Mouse (Mus musculus) myocyte (in vitro differentiated cells): ENCODE results near the gene Timp4. TPM values are rescaled to one million over a fixed set of nuclear protein-coding genes. Genes with fewer than 3 reads are reported as not detected.

ENCODE experiments used
- H3K27me3 ChIP-seq: one replicate; pipeline ENCODE4 v1.6.1; 2011; ENCODE audit not compliant: control insufficient read depth, insufficient read depth, insufficient read length
- H3K36me3 ChIP-seq: one replicate; pipeline ENCODE4 v1.6.1; 2011; ENCODE audit not compliant: control insufficient read depth, insufficient read depth
- H3K4me2 ChIP-seq: one replicate; pipeline ENCODE4 v1.6.1; 2011; ENCODE audit warnings: low read depth, control low read depth
- H3K4me3 ChIP-seq: one replicate; pipeline ENCODE4 v1.5.1; 2011; ENCODE audit warnings: mild to moderate bottlenecking, control low read depth, moderate library complexity
- H3K79me2 ChIP-seq: one replicate; pipeline ENCODE4 v1.6.1; 2011; ENCODE audit not compliant: control insufficient read depth, insufficient read depth
- H3ac ChIP-seq: one replicate; pipeline ENCODE4 v1.6.1; 2011; ENCODE audit not compliant: control insufficient read depth, insufficient read length
- CEBPB ChIP-seq: IDR thresholded peaks from 2 replicates; pipeline ENCODE4 v1.6.1; 2011; ENCODE audit warnings: mild to moderate bottlenecking, moderate library complexity; ENCODE audit not compliant: poor library complexity, insufficient read depth, severe bottlenecking
- E2F4 ChIP-seq: IDR thresholded peaks from one replicate; pipeline ENCODE4 v1.6.1; 2011; ENCODE audit warnings: mild to moderate bottlenecking, control low read depth, moderate library complexity; ENCODE audit not compliant: insufficient read depth
- MAX ChIP-seq: IDR thresholded peaks from one replicate; pipeline ENCODE4 v1.6.1; 2011; ENCODE audit warnings: low read depth, mild to moderate bottlenecking, control low read depth
- MYOD1 ChIP-seq, 3 experiments: IDR thresholded peaks; one replicate each; pipeline ENCODE4 v1.6.1; 2011; ENCODE audit warnings: control low read depth in 2 of 3, low read depth in 2 of 3, mild to moderate bottlenecking in 2 of 3, moderate library complexity in 1 of 3; ENCODE audit not compliant: insufficient read length in 2 of 3, control insufficient read depth in 1 of 3
- MYOG ChIP-seq, 3 experiments: IDR thresholded peaks; one replicate each; pipeline ENCODE4 v1.6.1; 2011; ENCODE audit warnings: control low read depth in 2 of 3, low read depth in 2 of 3, mild to moderate bottlenecking in 2 of 3; ENCODE audit not compliant: insufficient read length in 2 of 3, control insufficient read depth in 1 of 3, insufficient read depth in 1 of 3
- POLR2A ChIP-seq: IDR thresholded peaks from one replicate; pipeline ENCODE4 v1.6.1; 2011; ENCODE audit warnings: low read depth, mild to moderate bottlenecking, control low read depth, moderate library complexity; ENCODE audit not compliant: insufficient read length
- POLR2AphosphoS2 ChIP-seq: IDR thresholded peaks from one replicate; pipeline ENCODE4 v1.6.1; 2011; ENCODE audit warnings: low read depth, control low read depth; ENCODE audit not compliant: insufficient read length
- REST ChIP-seq: IDR thresholded peaks from one replicate; pipeline ENCODE4 v1.6.1; 2011; ENCODE audit warnings: mild to moderate bottlenecking, control low read depth, moderate library complexity; ENCODE audit not compliant: insufficient read depth, insufficient read length
- SRF ChIP-seq: IDR thresholded peaks from one replicate; pipeline ENCODE4 v1.6.1; 2011; ENCODE audit warnings: low read depth; ENCODE audit not compliant: control insufficient read depth, insufficient read length
- TCF12 ChIP-seq: IDR thresholded peaks from one replicate; pipeline ENCODE4 v1.6.1; 2011; ENCODE audit warnings: mild to moderate bottlenecking, control low read depth; ENCODE audit not compliant: poor library complexity, insufficient read depth, severe bottlenecking
- TCF3 ChIP-seq: IDR thresholded peaks from one replicate; pipeline ENCODE4 v1.6.1; 2011; ENCODE audit warnings: low read depth, control low read depth; ENCODE audit not compliant: insufficient read length
- USF1 ChIP-seq: IDR thresholded peaks from one replicate; pipeline ENCODE4 v1.6.1; 2011; ENCODE audit warnings: low read depth, mild to moderate bottlenecking, control low read depth, moderate library complexity
- polyA plus RNA-seq: library from polyadenylated mRNA; unstranded; fragments of >200 nt; fragmentation: generic; extraction: Trizol; gene quantifications from one replicate; pipeline ENCODE4 v1.2.1, GENCODE M21; 2012; ENCODE audit warnings: missing spikeins

Gene Timp4
- polyA plus RNA-seq, 1 experiment, result 0.02 TPM

DNA sequence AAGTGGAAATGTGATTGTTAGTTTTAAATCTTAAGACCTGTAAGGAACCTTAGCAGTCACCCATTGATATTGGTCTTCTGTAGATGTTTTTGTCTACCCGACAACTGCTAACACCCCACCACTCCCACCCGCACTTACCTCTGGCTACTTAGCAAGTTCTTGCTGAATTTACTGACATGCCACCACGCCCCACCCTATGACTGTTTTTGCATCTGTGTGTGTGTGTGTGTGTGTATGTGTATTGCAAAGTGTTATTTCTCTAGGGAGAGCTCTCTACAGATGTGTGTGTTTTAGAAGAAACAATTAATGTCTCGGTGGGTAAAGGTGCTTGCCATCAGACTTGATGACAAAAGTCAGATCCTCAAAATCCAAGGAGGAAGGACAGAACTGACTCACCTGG lies 25.0 kb downstream of the Timp4 start, which contains the start of gene Gm17482:
Gene Gm17482 (plus strand): TSS at position 301 of the 400 bp plus-strand sequence.
- Histone ChIP-seq H3K27me3 (no peaks in the 10 kb centered on the region), H3ac (no peak within 1 kb of the TSS), H3K4me2 (no peak within 1 kb of the TSS), H3K36me3 (no peaks in the 10 kb centered on the region), H3K79me2 (no peaks in the 10 kb centered on the region), H3K4me3 (no peak within 1 kb of the TSS)
- no peak for TF ChIP-seq POLR2A
- no peak for TF ChIP-seq SRF

DNA sequence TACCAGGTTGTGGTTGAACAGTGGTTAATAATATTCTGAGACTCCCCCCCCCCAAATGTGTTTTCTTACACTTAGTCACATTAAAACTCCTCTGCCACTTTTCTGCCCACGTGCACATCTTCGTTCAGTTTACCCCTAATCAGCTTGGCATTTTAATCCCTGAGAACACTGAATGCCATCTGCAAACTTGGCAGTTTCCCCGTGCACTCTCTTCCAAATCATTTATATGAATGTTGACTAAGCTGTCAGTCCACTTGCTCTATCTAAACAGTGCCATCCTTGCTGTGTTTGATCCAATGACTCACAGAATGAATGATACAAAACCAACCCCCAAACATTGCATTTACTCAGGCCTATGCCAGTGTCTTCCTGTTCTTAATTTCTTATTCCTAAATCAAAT lies 26.5 kb downstream of the Timp4 start:
- TF ChIP-seq MYOG (IDR thresholded peaks at IDR 0.05; ENCODE audit: control insufficient read depth in 1 of 3, insufficient read depth in 1 of 3, insufficient read length in 2 of 3, low read depth in 2 of 3) (no peak), TCF3 (no peak), CEBPB (no peak), MYOD1 (IDR thresholded peaks at IDR 0.05; ENCODE audit: control insufficient read depth in 1 of 3, insufficient read length in 2 of 3, low read depth in 2 of 3) (no peak), REST (no peak), USF1 (no peak), POLR2AphosphoS2 (no peak), E2F4 (no peak), POLR2A (no peak), TCF12 (no peak), MAX (no peak), SRF (no peak)
- H3ac ChIP-seq, result no peak overlapping the region
- no peaks in the 10 kb centered on the region for H3K27me3 ChIP-seq

DNA sequence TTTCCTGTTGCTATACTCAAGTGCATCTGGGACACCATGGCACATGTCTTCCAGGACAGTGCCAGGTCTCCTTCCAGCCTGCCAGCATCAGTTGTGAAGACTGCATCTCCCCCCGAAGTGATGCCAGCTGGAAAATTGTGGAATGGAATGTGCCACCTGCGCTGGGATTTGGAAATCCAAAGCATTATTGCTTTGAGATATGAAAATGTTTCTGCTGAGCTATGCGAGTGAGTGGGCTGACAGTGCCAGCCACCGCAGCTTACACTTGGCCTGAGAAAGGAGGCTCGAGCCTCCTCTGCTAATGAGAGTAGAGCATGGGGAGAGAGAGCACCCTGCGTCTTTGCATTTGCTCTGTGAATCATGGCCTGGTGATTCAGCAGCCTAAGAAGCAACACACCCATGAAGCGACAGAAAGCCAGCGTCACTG lies 30.8 kb downstream of the Timp4 start:
- Histone ChIP-seq H3K4me3 (no peak overlapping the region), H3ac (no peak overlapping the region), H3K27me3 (no peaks in the 10 kb centered on the region), H3K36me3 (no peaks in the 10 kb centered on the region), H3K4me2 (peak overlapping the region; percentile 25), H3K79me2 (no peaks in the 10 kb centered on the region)
- no peak for TF ChIP-seq REST
- TF ChIP-seq MYOD1 (IDR thresholded peaks at IDR 0.05; ENCODE audit: control insufficient read depth in 1 of 3, insufficient read length in 2 of 3, low read depth in 2 of 3), result no peak
- TF ChIP-seq POLR2AphosphoS2, result no peak
- no peak for TF ChIP-seq TCF12

More for the DNA sequence above, 26.5 kb downstream of the Timp4 start:
- no peak overlapping the region for H3K4me2 ChIP-seq
- no peak overlapping the region for H3K4me3 ChIP-seq
- no peaks in the 10 kb centered on the region for H3K79me2 ChIP-seq
- H3K36me3 ChIP-seq, result no peaks in the 10 kb centered on the region

DNA sequence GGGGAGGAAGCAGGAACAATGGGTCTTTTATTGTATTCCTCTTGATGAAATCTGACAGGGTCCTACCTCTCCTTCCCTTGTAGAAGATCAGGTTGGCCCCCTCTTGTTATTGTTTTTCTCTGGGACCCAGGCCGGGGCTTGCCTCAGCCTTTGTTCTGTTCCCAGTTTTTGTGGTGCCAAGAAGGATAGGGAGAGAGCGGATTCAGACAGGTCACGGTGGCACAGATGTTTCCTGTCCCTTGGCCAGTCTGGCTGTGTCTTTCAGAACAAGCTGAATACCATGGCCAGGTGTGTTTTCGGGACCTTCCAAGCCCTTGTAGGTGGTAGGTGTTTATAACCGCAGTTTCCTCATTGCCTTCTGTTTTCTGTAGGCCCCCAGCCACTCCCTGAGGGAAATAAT lies 38.9 kb downstream of the Timp4 start:
- Histone ChIP-seq H3K4me2 (no peak overlapping the region), H3ac (no peak overlapping the region)
- TF ChIP-seq POLR2A (no peak), TCF12 (no peak), REST (no peak), MAX (no peak), POLR2AphosphoS2 (no peak), CEBPB (no peak), MYOD1 (IDR thresholded peaks at IDR 0.05; ENCODE audit: control insufficient read depth in 1 of 3, insufficient read length in 2 of 3, low read depth in 2 of 3) (no peak), TCF3 (no peak), USF1 (no peak), MYOG (IDR thresholded peaks at IDR 0.05; ENCODE audit: control insufficient read depth in 1 of 3, insufficient read depth in 1 of 3, insufficient read length in 2 of 3, low read depth in 2 of 3) (no peak), E2F4 (no peak), SRF (no peak)

DNA sequence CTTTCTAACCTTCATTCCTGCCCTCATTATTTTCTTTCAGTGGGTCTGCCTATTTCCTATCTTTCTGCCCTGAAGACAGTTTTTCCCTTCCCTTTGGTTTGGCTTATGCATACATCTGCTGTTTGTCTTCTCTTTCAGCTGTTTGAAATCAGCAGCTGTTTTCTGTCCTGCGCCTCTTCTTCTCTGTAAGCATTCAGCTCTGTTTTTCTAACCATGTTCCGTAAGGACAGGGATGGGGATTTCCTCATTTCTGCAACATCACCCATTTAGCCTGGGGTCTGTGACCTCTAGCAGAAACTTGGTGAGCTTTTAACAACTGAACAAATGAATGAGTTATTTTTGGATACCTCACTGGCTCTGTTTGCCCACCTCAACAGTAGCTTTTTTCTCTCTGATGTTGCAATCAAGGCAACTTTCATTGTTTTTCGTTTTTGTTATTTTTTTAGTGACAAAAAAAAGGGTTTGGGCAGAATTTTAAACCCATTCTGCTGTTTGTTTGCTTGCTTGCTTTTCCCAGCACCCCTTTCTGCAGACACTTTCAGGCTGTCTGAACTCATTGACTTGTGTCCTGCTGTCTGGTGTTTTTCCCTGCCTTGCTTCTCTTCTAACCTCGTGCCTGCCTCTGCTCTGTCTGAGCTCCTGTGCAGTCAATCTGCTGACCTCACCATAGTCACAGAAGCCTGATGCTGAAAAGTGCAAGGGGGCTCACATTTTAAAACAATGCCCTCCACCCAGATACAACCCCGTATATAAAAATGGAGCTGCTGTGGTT lies 39.7 kb downstream of the Timp4 start:
- Histone ChIP-seq H3K4me3 (no peak overlapping the region), H3K4me2 (no peak overlapping the region), H3K36me3 (no peaks in the 10 kb centered on the region), H3ac (no peak overlapping the region), H3K79me2 (no peaks in the 10 kb centered on the region), H3K27me3 (no peaks in the 10 kb centered on the region)
- TF ChIP-seq POLR2A (no peak), POLR2AphosphoS2 (no peak), REST (no peak), MYOG (IDR thresholded peaks at IDR 0.05; ENCODE audit: control insufficient read depth in 1 of 3, insufficient read depth in 1 of 3, insufficient read length in 2 of 3, low read depth in 2 of 3) (no peak), TCF12 (no peak), TCF3 (no peak), SRF (no peak), USF1 (no peak), MYOD1 (IDR thresholded peaks at IDR 0.05; ENCODE audit: control insufficient read depth in 1 of 3, insufficient read length in 2 of 3, low read depth in 2 of 3) (no peak), MAX (no peak), E2F4 (no peak), CEBPB (no peak)

More for the DNA sequence above, 38.9 kb downstream of the Timp4 start:
- Histone ChIP-seq H3K4me3 (no peak overlapping the region), H3K27me3 (no peaks in the 10 kb centered on the region), H3K36me3 (no peaks in the 10 kb centered on the region), H3K79me2 (no peaks in the 10 kb centered on the region)
